Mouse (Mus musculus): ENCODE measurements around the gene Clic5.

GRCm38 (mm10) chr17:44188042-44188768, at the start of gene Clic5:
- TF ChIP-seq CTCF (IDR thresholded peaks at IDR 0.05; ENCODE audit: extremely low read depth, insufficient read length, insufficient replicate concordance, low read depth, low read length) (peak; percentile 40; the same call in 1 of the 2 replicates), POLR2A (IDR thresholded peaks at IDR 0.05; ENCODE audit: low read depth, low read length) (peak; percentile 9; the same call in 1 of the 2 replicates)
